Mouse (Mus musculus): ENCODE results near the gene Oxsm.

DNA sequence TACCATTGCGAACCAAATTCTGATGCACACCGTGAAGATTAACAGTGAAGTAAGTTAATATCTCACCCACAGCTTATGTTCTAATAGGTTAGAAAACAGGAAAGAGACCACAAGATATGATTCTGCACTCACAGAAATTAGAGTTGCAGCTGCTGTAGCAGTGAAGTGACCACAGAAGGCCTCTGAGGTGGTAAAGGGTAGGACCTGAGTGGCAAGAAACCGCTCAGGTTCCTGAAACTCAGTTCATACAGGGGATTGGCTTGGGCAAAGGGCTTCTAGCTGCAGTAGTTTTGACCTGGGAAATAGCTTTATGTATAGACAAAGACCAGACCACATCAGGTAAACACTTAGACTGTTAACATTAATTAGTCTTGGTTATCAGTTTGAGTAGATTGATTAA lies 6.1 kb upstream of the Oxsm start:
- TF ChIP-seq GATA1 (IDR thresholded peaks at IDR 0.05; ENCODE audit: low read length) = no peak
- TF ChIP-seq TAL1 (IDR thresholded peaks at IDR 0.05; ENCODE audit: low read length) = no peak

All from erythroblast, embryonic 14.5 days (primary cell).